Mouse (Mus musculus): ENCODE measurements at regions not wholly inside any gene's neighbourhood (a gene's known extent, or its start where the extent isn't known, plus 50 kb on each side); places are given as distances from the start of the nearest gene placed in this dataset.

DNA sequence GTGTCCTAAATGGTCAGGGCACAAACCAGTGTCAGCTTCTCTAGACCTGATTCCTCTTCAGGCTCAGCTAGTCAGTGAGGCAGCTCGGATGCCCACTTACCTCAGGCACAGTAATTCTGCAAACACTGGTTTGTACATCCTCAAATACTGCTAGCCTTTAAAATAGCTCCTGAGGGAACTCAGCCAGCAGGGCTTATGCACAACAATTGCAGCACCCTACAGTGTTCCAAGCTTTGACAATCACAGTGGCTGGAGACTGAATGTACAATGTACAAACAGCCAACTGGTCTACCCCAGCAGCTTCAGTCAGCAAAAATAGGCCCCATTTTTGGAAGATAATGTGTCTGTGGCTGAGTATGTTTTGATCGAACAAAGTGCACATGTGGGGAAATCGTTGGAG, 129.6 kb downstream of the Rap2a start:
- intact Hi-C loops (cut with DNase I) = no loop called here

DNA sequence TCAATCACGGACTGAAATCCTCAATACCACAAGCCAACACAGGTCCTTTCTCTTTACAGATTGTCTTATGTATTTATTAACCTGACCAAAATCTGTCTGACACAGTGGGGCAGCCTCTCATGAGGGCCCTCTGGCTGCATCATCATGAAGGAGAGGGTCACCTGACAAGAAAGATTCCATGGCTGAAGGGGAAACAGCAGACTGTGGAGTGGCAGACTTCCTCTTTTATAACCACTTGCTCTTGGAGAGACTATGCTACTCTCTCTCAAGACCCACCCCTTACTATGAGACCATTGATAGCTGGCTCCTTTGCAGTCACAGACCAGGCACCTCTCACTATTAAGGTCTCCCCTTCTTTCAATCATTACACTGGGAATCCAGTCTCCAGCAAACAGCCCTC, 133.1 kb downstream of the Rap2a start:
- H3K9ac ChIP-seq (ENCODE audit: low read depth, low read length) = no peak overlapping the region
- WGBS = 97% methylated on average over 1 of the region's 1 CpGs
- intact Hi-C loops (cut with DNase I) = no loop called here
- H3K79me2 ChIP-seq (replicated peaks; ENCODE audit: control insufficient read depth, insufficient read depth, low read length) = no peaks in the 10 kb centered on the region
- H3K4me3 ChIP-seq = no peak overlapping the region
- no peaks in the 10 kb centered on the region for H3K4me1 ChIP-seq (ENCODE audit: control insufficient read depth, insufficient read depth, low read length)
- H3K27ac ChIP-seq = no peak overlapping the region
- no peaks in the 10 kb centered on the region for H3K36me3 ChIP-seq (ENCODE audit: control insufficient read depth, insufficient read depth, low read length)
- no peaks in the 10 kb centered on the region for H3K27me3 ChIP-seq (ENCODE audit: control insufficient read depth, insufficient read depth, low read length)
- no peak for DNase-seq
- no peak for TF ChIP-seq CTCF (IDR thresholded peaks at IDR 0.05)
- TF ChIP-seq POLR2A (IDR thresholded peaks at IDR 0.05; ENCODE audit: insufficient read depth, low read depth, low read length) = no peak
- no peak for TF ChIP-seq EP300 (IDR thresholded peaks at IDR 0.05; ENCODE audit: insufficient read depth, low read depth, low read length)

More for the DNA sequence above, 129.6 kb downstream of the Rap2a start:
- Histone ChIP-seq H3K9ac (ENCODE audit: low read depth, low read length) (no peak overlapping the region), H3K4me1 (ENCODE audit: control insufficient read depth, insufficient read depth, low read length) (no peaks in the 10 kb centered on the region), H3K79me2 (replicated peaks; ENCODE audit: control insufficient read depth, insufficient read depth, low read length) (no peaks in the 10 kb centered on the region), H3K36me3 (ENCODE audit: control insufficient read depth, insufficient read depth, low read length) (no peaks in the 10 kb centered on the region), H3K4me3 (no peak overlapping the region), H3K27ac (no peak overlapping the region), H3K27me3 (ENCODE audit: control insufficient read depth, insufficient read depth, low read length) (no peaks in the 10 kb centered on the region)
- DNase-seq = no peak
- WGBS = 94% methylated on average over 3 of the region's 3 CpGs
- TF ChIP-seq CTCF (IDR thresholded peaks at IDR 0.05) = no peak
- no peak for TF ChIP-seq POLR2A (IDR thresholded peaks at IDR 0.05; ENCODE audit: insufficient read depth, low read depth, low read length)
- no peak for TF ChIP-seq EP300 (IDR thresholded peaks at IDR 0.05; ENCODE audit: insufficient read depth, low read depth, low read length)

DNA sequence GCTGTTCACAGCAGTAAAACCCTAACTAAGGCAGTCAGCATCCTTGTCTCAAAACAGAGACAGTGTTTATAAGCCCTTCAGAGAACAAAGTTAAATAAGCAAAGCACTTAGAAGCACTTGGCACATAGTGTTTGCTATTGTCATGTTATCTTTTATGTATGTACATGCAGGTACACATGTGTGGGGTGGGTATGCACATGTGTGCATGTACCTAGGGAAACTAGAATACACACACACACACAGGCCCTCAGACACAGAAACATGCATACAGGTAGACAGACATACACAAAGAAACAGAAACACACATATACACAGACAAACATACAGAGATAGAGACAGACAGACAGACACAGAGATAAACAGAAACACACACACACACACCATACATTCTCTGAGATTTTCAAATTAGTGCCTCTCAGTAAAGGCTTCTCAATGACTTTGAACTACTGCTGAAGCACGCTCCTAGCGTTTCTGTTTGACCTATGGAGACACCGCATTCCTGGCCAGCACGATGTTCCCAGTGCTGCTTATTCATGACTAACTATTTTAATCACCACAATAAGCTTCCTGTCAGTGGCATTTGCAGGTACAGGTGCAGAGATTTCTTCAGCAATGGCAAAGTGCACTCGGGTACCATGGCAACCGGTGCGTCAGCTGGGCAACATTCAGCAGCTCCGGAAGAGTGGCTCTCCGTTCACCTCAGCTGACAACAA, 148.1 kb downstream of the Rap2a start:
- H3K27ac ChIP-seq = no peak overlapping the region
- no peaks in the 10 kb centered on the region for H3K27me3 ChIP-seq (ENCODE audit: control insufficient read depth, insufficient read depth, low read length)
- H3K79me2 ChIP-seq (replicated peaks; ENCODE audit: control insufficient read depth, insufficient read depth, low read length) = no peaks in the 10 kb centered on the region
- no peak overlapping the region for H3K4me3 ChIP-seq
- H3K9ac ChIP-seq (ENCODE audit: low read depth, low read length) = no peak overlapping the region
- TF ChIP-seq POLR2A (IDR thresholded peaks at IDR 0.05; ENCODE audit: insufficient read depth, low read depth, low read length) (no peak), EP300 (IDR thresholded peaks at IDR 0.05; ENCODE audit: insufficient read depth, low read depth, low read length) (no peak), CTCF (IDR thresholded peaks at IDR 0.05) (no peak)
- no peak for DNase-seq
- H3K4me1 ChIP-seq (ENCODE audit: control insufficient read depth, insufficient read depth, low read length) = no peaks in the 10 kb centered on the region
- H3K36me3 ChIP-seq (ENCODE audit: control insufficient read depth, insufficient read depth, low read length) = no peaks in the 10 kb centered on the region
- intact Hi-C loops (cut with DNase I) = no loop called here
- 82% methylated on average over 9 of the region's 9 CpGs for WGBS

DNA sequence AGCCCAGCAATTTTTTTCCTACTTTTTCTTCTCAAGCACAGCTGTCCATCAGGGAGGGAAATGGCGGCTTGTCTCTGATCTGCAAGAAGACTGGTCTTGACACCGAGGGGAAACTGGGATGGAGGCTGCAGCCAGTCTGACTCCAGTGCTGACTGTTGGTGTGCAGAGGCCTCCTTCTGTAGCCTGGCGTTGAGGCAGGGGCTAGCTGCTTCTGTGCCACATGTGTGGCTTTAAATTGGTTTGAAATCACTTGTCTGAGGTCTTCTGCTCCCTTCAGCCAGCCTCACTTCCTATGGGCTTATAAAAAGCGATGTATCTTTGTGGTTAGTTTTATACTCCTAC, 148.7 kb downstream of the Rap2a start:
- H3K9ac ChIP-seq (ENCODE audit: low read depth, low read length) = no peak overlapping the region
- no peaks in the 10 kb centered on the region for H3K4me1 ChIP-seq (ENCODE audit: control insufficient read depth, insufficient read depth, low read length)
- H3K27me3 ChIP-seq (ENCODE audit: control insufficient read depth, insufficient read depth, low read length) = no peaks in the 10 kb centered on the region
- 73% methylated on average over 4 of the region's 4 CpGs for WGBS
- H3K79me2 ChIP-seq (replicated peaks; ENCODE audit: control insufficient read depth, insufficient read depth, low read length) = no peaks in the 10 kb centered on the region
- H3K36me3 ChIP-seq (ENCODE audit: control insufficient read depth, insufficient read depth, low read length) = no peaks in the 10 kb centered on the region
- DNase-seq = no peak
- H3K27ac ChIP-seq = no peak overlapping the region
- TF ChIP-seq CTCF (IDR thresholded peaks at IDR 0.05) (no peak), EP300 (IDR thresholded peaks at IDR 0.05; ENCODE audit: insufficient read depth, low read depth, low read length) (no peak), POLR2A (IDR thresholded peaks at IDR 0.05; ENCODE audit: insufficient read depth, low read depth, low read length) (no peak)
- H3K4me3 ChIP-seq = no peak overlapping the region
- intact Hi-C loops (cut with DNase I) = no loop called here

DNA sequence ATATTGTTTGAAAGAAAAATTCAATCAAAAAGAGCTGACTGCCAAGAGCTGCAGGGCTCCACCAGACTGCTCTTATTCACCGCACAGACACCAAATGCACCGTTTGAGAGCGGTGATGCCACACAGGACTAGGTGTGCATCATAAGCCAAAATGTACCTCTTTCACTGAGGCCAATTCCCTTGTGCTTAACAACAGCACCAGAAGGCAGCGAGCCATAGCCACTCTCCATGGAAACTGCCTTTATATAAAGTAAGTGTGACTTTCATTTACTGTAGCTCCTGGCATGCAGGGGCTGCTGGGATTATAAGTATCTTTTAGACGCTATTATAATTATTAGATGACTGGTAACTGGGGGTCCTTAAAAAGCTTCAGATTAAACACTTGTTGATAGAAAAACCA, 154.5 kb downstream of the Rap2a start:
- Histone ChIP-seq H3K27ac (no peak overlapping the region), H3K9ac (ENCODE audit: low read depth, low read length) (no peak overlapping the region), H3K4me3 (no peak overlapping the region), H3K36me3 (ENCODE audit: control insufficient read depth, insufficient read depth, low read length) (no peaks in the 10 kb centered on the region), H3K4me1 (ENCODE audit: control insufficient read depth, insufficient read depth, low read length) (no peaks in the 10 kb centered on the region; the same call in none of the 2 replicates), H3K27me3 (ENCODE audit: control insufficient read depth, insufficient read depth, low read length) (no peaks in the 10 kb centered on the region), H3K79me2 (replicated peaks; ENCODE audit: control insufficient read depth, insufficient read depth, low read length) (no peaks in the 10 kb centered on the region)
- intact Hi-C loops (cut with DNase I) = loop anchor here (2.0 kb wide), 1 partner anchor 20 kb away; no protein-coding TSS in a partner anchor
- no peak for TF ChIP-seq CTCF (IDR thresholded peaks at IDR 0.05)
- TF ChIP-seq POLR2A (IDR thresholded peaks at IDR 0.05; ENCODE audit: insufficient read depth, low read depth, low read length) = no peak
- TF ChIP-seq EP300 (IDR thresholded peaks at IDR 0.05; ENCODE audit: insufficient read depth, low read depth, low read length) = no peak
- 83% methylated on average over 5 of the region's 5 CpGs for WGBS
- DNase-seq = no peak

DNA sequence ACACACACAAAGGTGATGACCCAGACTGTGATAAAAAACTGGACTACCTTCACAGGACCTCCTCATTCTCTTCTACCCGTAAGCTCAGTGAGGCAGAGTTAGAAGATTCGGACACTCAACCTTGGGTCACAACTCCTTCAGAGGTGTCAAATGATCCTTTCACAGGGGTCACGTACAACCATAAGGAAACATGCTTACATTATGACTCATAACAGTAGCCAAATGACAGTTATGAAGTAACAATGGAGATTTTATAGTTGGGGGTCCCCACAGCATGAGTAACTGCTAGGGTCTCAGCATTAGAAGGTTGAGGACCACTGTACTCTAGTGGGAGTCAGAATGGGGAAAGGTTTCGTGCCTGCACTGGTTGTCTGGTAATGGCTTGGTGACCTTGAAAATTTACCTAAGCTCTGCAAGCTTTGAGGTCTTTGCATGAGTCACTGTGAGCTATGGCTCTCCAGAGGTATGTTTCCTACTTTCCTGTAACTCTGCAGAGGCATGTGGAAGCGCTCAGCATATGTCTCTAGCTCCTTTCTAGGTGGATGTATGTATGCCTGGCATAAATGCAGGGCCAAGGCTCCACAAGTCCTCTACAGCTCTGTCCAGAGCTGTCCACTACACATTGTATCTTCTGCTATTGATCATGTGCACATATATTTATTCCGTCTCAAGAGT, 158.6 kb downstream of the Rap2a start:
- Histone ChIP-seq H3K36me3 (ENCODE audit: control insufficient read depth, insufficient read depth, low read length) (no peaks in the 10 kb centered on the region), H3K4me1 (ENCODE audit: control insufficient read depth, insufficient read depth, low read length) (no peaks in the 10 kb centered on the region; the same call in none of the 2 replicates), H3K9ac (ENCODE audit: low read depth, low read length) (no peak overlapping the region), H3K79me2 (replicated peaks; ENCODE audit: control insufficient read depth, insufficient read depth, low read length) (no peaks in the 10 kb centered on the region), H3K27ac (no peak overlapping the region), H3K4me3 (no peak overlapping the region), H3K27me3 (ENCODE audit: control insufficient read depth, insufficient read depth, low read length) (no peaks in the 10 kb centered on the region)
- no peak for DNase-seq
- TF ChIP-seq EP300 (IDR thresholded peaks at IDR 0.05; ENCODE audit: insufficient read depth, low read depth, low read length) (no peak), POLR2A (IDR thresholded peaks at IDR 0.05; ENCODE audit: insufficient read depth, low read depth, low read length) (no peak), CTCF (IDR thresholded peaks at IDR 0.05) (no peak)
- 94% methylated on average over 6 of the region's 6 CpGs for WGBS
- intact Hi-C loops (cut with DNase I) = no loop called here

Measured in heart, adult 2 months (tissue).